8 mouse cellular contexts compared by ENCODE assay signal in the genomic region with DNA sequence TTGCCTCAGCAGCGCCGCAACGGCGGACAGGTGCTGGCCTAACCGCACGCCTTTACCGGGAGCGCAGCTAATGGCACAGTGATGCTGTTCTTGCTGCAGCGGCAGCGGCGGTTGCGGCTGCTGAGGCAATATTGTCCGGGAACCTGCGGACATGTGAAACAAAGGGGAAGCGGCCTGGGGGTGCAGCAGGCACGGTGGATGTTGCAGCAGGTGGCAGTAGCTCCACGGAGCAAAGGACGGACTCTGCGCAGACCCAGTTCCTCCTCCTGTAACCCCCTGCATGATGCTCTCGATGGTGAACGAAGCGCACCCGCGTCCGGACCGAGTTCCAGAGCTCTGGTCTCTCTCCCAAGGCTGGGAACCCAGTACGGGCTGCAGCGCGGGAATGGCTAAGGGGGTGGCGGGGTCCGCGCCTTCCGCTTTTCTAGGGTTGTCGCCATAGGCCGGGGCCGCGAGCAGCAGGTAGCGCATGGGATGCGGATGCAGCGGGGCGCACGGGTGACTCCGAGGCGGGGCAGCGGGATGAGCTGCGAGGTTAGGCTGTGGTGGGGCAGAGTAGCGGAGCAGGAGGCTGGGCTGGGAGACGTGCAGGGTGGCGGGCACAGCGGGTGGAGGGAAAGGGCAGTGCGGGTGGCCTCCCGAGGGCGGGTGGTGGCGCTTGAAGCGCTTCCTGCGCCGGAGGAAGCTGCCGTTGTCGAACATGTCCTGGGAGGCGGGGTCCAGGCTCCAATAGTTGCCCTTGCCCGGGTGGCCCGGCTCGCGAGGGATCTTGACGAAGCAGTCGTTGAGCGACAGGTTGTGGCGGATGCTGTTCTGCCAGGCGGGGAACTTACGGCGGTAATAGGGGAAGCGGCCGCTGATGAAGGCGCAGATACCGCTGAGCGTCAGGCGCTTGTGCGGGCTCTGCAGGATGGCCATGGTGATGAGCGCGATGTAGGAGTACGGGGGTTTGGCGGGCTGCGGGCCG. TPM values are rescaled to one million over a fixed set of nuclear protein-coding genes. Genes with fewer than 3 reads are reported as not detected.
A peak's percentile ranks its signal among the peaks of the same experiment; 100 is the strongest.
DNase-seq lines count a peak whose midpoint lies in the region; ATAC-seq and TF ChIP-seq lines count a peak whose summit lies in the region.

No protein-coding gene starts in this region.

- peak; percentile 19 to 24 for DNase-seq in cerebellum, postnatal 14 days
- DNase-seq in cerebellum, adult 11-12 months = no peak
- peak; percentile 65 for DNase-seq in ES-CJ7 (ENCODE audit: low read depth, low spot score)
- DNase-seq in midbrain, embryonic 11.5 days (ENCODE audit: low spot score, missing footprints) = peak; percentile 98
- DNase-seq in urinary bladder, postnatal 10 days (ENCODE audit: low spot score) = no peak
- DNase-seq in left cerebral cortex, adult 11 months (ENCODE audit: low spot score) = no peak

- no peaks in the 10 kb centered on the region for H3K36me3 ChIP-seq in forebrain, embryonic 13.5 days (ENCODE audit: poor library complexity, severe bottlenecking)
- no peaks in the 10 kb centered on the region for H3K36me3 ChIP-seq in intestine, postnatal 0 days (ENCODE audit: control insufficient read depth, insufficient read depth)
- no peaks in the 10 kb centered on the region for H3K36me3 ChIP-seq in midbrain, embryonic 11.5 days (ENCODE audit: control insufficient read depth, insufficient read depth, low read length)

- peaks cover 23% of the 10 kb centered on the region for H3K4me1 ChIP-seq in forebrain, embryonic 13.5 days
- H3K4me1 ChIP-seq in intestine, postnatal 0 days (replicated peaks; ENCODE audit: control insufficient read depth, insufficient read depth, low read length) = no peaks in the 10 kb centered on the region
- H3K4me1 ChIP-seq in midbrain, embryonic 11.5 days (ENCODE audit: control insufficient read depth, insufficient read depth, low read length) = peaks cover 13% of the 10 kb centered on the region

- no peak overlapping the region for H3K27ac ChIP-seq in forebrain, embryonic 13.5 days
- H3K27ac ChIP-seq in intestine, postnatal 0 days (ENCODE audit: low read depth, low read length) = no peak overlapping the region
- H3K27ac ChIP-seq in midbrain, embryonic 11.5 days (ENCODE audit: low read depth, low read length) = no peak overlapping the region

- no peaks in the 10 kb centered on the region for H3K9me3 ChIP-seq in forebrain, embryonic 13.5 days (replicated peaks)
- no peaks in the 10 kb centered on the region for H3K9me3 ChIP-seq in intestine, postnatal 0 days (ENCODE audit: control insufficient read depth)
- H3K9me3 ChIP-seq in midbrain, embryonic 11.5 days (ENCODE audit: control insufficient read depth, low read length) = no peaks in the 10 kb centered on the region

- peak; percentile 65 for ATAC-seq in forebrain, embryonic 13.5 days
- no peak for ATAC-seq in intestine, postnatal 0 days
- ATAC-seq in midbrain, embryonic 11.5 days (ENCODE audit: low FRiP score) = peak; percentile 70

- H3K4me3 ChIP-seq in forebrain, embryonic 13.5 days = peak overlapping the region; percentile 44
- peak overlapping the region; percentile 37 for H3K4me3 ChIP-seq in intestine, postnatal 0 days (ENCODE audit: low read depth, low read length)
- peak overlapping the region; percentile 46 for H3K4me3 ChIP-seq in midbrain, embryonic 11.5 days (ENCODE audit: low read depth, low read length)

- H3K9ac ChIP-seq in forebrain, embryonic 13.5 days = peak overlapping the region; percentile 10
- H3K9ac ChIP-seq in intestine, postnatal 0 days (ENCODE audit: low read depth, low read length) = 0 out of 2 replicates have a peak overlapping the region, but pooled peaks have one; percentile 3
- H3K9ac ChIP-seq in midbrain, embryonic 11.5 days (ENCODE audit: low read length) = peak overlapping the region; percentile 59

- peak overlapping the region; percentile 78 for H3K4me2 ChIP-seq in forebrain, embryonic 13.5 days
- peak overlapping the region; percentile 54 for H3K4me2 ChIP-seq in intestine, postnatal 0 days (replicated peaks; ENCODE audit: low read depth)
- H3K4me2 ChIP-seq in midbrain, embryonic 11.5 days = peak overlapping the region; percentile 79

- WGBS in forebrain, embryonic 13.5 days = under 1% methylated on average over 82 of the region's 84 CpGs
- under 1% methylated on average over 84 of the region's 84 CpGs for WGBS in intestine, postnatal 0 days
- WGBS in midbrain, embryonic 11.5 days = under 1% methylated on average over 84 of the region's 84 CpGs

- peaks cover 91% of the 10 kb centered on the region for H3K27me3 ChIP-seq in forebrain, embryonic 13.5 days
- peaks cover 78% of the 10 kb centered on the region for H3K27me3 ChIP-seq in intestine, postnatal 0 days (replicated peaks; ENCODE audit: control insufficient read depth, insufficient read depth, low read length)
- peaks cover 53% of the 10 kb centered on the region for H3K27me3 ChIP-seq in midbrain, embryonic 11.5 days (ENCODE audit: control insufficient read depth, insufficient read depth, low read length)

- TF ChIP-seq CTCF in intestine, postnatal 0 days (IDR thresholded peaks at IDR 0.05; ENCODE audit: low read depth) = no peak

RNA-seq across cellular contexts. Expression of gene Foxd4, which starts 1.1 kb away (rescaled TPM):
- not detected in 2 replicates for polyA plus RNA-seq in forebrain, embryonic 13.5 days (2015; fragmentation: Nextera tagmentation; extraction: Ambion mirVana)
- polyA plus RNA-seq in intestine, postnatal 0 days (2015; fragmentation: Nextera tagmentation; extraction: Ambion mirVana) = not detected in 2 replicates
- polyA plus RNA-seq in midbrain, embryonic 11.5 days (2014; fragmentation: Nextera tagmentation; extraction: Ambion mirVana) = 0.47 and 0.87 TPM in 2 replicates

RNA-seq across cellular contexts. Expression of gene Gm10053, which starts 24.4 kb away (rescaled TPM):
- polyA plus RNA-seq in forebrain, embryonic 13.5 days (2015; fragmentation: Nextera tagmentation; extraction: Ambion mirVana) = 222 and 238 TPM in 2 replicates
- polyA plus RNA-seq in intestine, postnatal 0 days (2015; fragmentation: Nextera tagmentation; extraction: Ambion mirVana) = 473 and 580 TPM in 2 replicates
- polyA plus RNA-seq in midbrain, embryonic 11.5 days (2014; fragmentation: Nextera tagmentation; extraction: Ambion mirVana) = 270 and 273 TPM in 2 replicates

RNA-seq across cellular contexts. Expression of gene Pgm5, which starts 38.2 kb away (rescaled TPM):
- polyA plus RNA-seq in forebrain, embryonic 13.5 days (2015; fragmentation: Nextera tagmentation; extraction: Ambion mirVana) = 0.19 and 0.35 TPM in 2 replicates
- 3.3 and 3.5 TPM in 2 replicates for polyA plus RNA-seq in intestine, postnatal 0 days (2015; fragmentation: Nextera tagmentation; extraction: Ambion mirVana)
- 0.19 and 0.46 TPM in 2 replicates for polyA plus RNA-seq in midbrain, embryonic 11.5 days (2014; fragmentation: Nextera tagmentation; extraction: Ambion mirVana)

Comparison
In these comparisons a context has a peak if more than half of its experiments do, and no peak if none do; other contexts are left out.
1. DNase-seq: peak in cerebellum, postnatal 14 days (2 of 2), ES-CJ7 (single experiment) and midbrain, embryonic 11.5 days (single experiment); none in cerebellum, adult 11-12 months (single experiment), urinary bladder, postnatal 10 days (single experiment) and left cerebral cortex, adult 11 months (single experiment).
2. H3K9ac ChIP-seq: peak in every context shown above with its lines; median percentile 59 in midbrain, embryonic 11.5 days; 10 in forebrain, embryonic 13.5 days; 3 in intestine, postnatal 0 days.
3. Peak in every context shown above with its lines, with median percentiles within 50 percentile points of each other: H3K4me2 ChIP-seq and H3K4me3 ChIP-seq.